Mouse (Mus musculus) CD8-positive naive resting alpha-beta T cell, adult 57 days (primary cell): ENCODE data around the gene Slc17a4. TPM values are rescaled to one million over a fixed set of nuclear protein-coding genes. Genes with fewer than 3 reads are reported as not detected.

ENCODE experiments used
- total RNA-seq: library from RNA; stranded (reverse); gene quantifications from one replicate; pipeline ENCODE4 v1.2.4, GENCODE M21; 2023

Gene Slc17a4
- total RNA-seq, result not detected

DNA sequence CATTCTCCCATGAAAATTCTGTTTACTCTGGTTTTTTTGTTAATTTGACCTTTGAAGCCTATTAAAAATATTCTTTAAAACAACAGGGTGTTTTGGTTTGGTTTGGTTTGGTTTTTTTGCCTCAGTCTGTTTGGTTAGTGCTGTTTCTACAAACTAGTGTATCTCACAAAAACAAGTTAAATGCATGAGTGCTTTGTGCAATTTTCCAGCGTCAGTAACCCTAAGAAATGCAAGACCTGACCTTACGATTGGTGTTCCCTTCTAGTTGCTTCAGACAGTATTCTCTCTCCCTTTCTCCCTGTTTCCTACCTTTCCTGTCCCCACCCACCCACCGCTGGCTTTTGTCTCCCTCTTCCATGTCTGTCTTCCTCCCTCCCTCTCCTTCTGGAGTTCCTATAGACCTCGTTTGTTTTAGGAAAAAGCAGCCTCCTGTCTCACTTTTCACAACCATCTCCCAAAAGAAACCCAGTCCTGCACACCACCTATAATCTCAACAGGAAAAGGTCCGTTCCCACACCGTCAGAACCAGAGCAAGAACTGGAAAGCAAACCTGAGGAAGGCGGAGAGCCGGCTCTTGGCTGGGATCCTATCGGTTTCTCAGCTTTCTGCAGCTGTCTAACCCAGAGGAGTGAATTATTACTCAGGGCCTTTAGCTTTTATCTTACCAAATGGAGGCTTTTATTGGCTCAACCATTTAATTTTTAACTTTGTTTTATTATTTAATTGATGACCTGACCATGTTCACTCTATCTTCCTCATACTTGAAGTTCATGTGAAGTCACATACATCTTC lies at the start of gene Slc17a4:
Slc17a4 (minus strand) TSS at position 634 of the 792 bp plus-strand sequence.

DNA sequence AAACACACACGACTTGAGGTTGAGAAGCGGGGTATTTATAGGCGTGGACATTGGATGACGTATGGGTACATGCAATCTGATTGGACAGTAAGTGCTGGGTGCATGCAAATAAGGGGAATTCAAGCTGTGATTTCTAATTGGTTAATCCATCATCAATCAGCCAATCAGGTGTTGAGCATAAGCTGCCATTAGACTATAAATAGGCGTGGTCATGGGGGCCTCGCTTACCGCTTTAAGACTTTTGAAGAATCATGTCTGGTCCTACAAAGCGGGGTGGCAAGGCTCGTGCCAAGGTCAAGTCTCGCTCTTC lies 19.4 kb upstream of the Slc17a4 start, which contains the start of gene Hist1h2aa:
Hist1h2aa (plus strand) TSS at position 252 of the 310 bp plus-strand sequence.

DNA sequence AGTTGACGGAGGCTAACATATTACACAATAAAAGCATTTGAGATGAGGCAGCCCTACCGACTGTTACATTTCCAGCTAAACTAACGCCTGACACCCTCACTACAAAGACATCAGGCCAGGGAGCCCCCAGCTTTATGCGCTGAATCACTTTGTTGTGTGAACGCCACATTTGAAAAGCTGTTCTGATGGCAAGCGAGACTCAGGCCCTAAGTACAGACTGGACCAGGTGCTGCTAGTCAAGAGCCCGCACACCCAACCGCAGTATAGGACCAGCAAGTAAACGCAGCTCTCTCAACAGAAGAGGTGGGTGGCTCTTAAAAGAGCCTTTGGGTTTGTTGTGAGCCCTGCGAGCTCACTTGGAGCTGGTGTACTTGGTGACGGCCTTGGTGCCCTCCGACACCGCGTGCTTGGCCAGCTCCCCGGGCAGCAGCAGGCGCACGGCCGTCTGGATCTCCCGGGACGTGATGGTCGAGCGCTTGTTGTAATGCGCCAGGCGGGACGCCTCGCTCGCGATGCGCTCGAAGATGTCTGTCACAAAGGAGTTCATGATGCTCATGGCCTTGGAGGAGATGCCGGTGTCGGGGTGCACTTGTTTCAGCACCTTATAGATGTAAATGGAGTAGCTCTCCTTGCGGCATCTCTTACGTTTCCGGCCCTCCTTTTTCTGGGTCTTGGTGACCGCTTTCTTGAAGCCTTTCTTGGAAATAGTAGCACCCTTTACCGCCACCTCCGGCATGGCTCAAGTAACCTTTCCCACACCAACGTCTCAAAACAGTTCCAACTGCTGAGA lies 18.8 kb upstream of the Slc17a4 start, which contains the start of gene Hist1h2ba:
Hist1h2ba (minus strand) TSS at position 736 of the 790 bp plus-strand sequence.

DNA sequence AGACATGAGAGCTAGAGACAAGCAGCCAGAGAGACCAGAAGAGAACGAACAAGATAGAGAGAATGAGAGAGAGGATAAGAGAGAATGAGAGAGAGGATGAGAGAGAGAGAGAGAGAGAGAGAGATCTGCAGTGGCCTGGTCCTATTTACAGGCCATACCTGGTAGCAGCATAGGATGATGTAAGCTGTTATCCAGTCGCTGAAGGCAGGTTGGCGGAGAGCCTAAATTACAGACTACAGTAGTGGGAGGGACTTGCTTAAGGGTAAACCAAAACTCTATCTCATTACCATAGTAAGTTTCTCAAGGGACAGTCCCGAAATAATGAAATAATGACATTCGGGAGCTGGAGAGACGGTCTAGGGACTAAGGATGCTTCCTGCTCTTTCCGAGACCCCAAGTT lies 47.4 kb downstream of the Slc17a4 start, which contains the start of gene Slc17a1:
Slc17a1 (plus strand) TSS at position 346 of the 400 bp plus-strand sequence.

Other genes starting within 250 kb of the Slc17a4 start
- 6.8 TPM for gene Hist1h2ac, start 231.1 kb downstream of the Slc17a4 start, total RNA-seq
- 7.9 TPM for gene Hist1h2bc, start 230.8 kb downstream of the Slc17a4 start, total RNA-seq
- not detected for gene Hist1h1t, start 219.2 kb downstream of the Slc17a4 start, total RNA-seq
- 147 TPM for gene Hist1h4c, start 216.6 kb downstream of the Slc17a4 start, total RNA-seq
- 2.7 TPM for gene Hfe, start 204.2 kb downstream of the Slc17a4 start, total RNA-seq
- gene Hist1h1c, start 176.2 kb downstream of the Slc17a4 start, total RNA-seq, result 839 TPM
- 4.1 TPM for gene Hist1h3c, start 169.4 kb downstream of the Slc17a4 start, total RNA-seq
- gene Hist1h2bb, start 168.3 kb downstream of the Slc17a4 start, total RNA-seq, result 15.1 TPM
- gene Hist1h2ab, start 163.9 kb downstream of the Slc17a4 start, total RNA-seq, result 16.9 TPM
- 17.1 TPM for gene Hist1h3b, start 162.7 kb downstream of the Slc17a4 start, total RNA-seq
- 49.5 TPM for gene Hist1h4b, start 158.0 kb downstream of the Slc17a4 start, total RNA-seq
- gene Hist1h4a, start 153.8 kb downstream of the Slc17a4 start, total RNA-seq, result 122 TPM
- 170 TPM for gene Hist1h3a, start 152.6 kb downstream of the Slc17a4 start, total RNA-seq
- gene Hist1h1a, start 151.3 kb downstream of the Slc17a4 start, total RNA-seq, result 23.5 TPM
- not detected for gene Trim38, start 145.1 kb downstream of the Slc17a4 start, total RNA-seq
- not detected for gene Slc17a2, start 108.0 kb downstream of the Slc17a4 start, total RNA-seq
- not detected for gene Slc17a3, start 75.6 kb downstream of the Slc17a4 start, total RNA-seq
- not detected for gene Slc17a1, start 47.3 kb downstream of the Slc17a4 start, total RNA-seq
- not detected for gene Hist1h2ba, start 19.1 kb upstream of the Slc17a4 start, total RNA-seq
- gene Hist1h2aa, start 19.5 kb upstream of the Slc17a4 start, total RNA-seq, result not detected
- not detected for gene Scgn, start 76.2 kb upstream of the Slc17a4 start, total RNA-seq